Mouse (Mus musculus) Patski (cell line): ENCODE results near the gene Lpcat2b. TPM values are rescaled to one million over a fixed set of nuclear protein-coding genes. Genes with fewer than 3 reads are reported as not detected.

Source experiments
- ATAC-seq: fragments of 100-300 bp; one replicate; pipeline ENCODE4 v1.8.0; 2021
- CTCF ChIA-PET: fragments of 350-600 bp; sonication (Branson Sonifier 250); formaldehyde crosslinking; loops from one replicate; lab custom pipeline; 2022; ENCODE audit warnings: inconsistent platforms; lab: Charles Lee
- POLR2A ChIA-PET: fragments of 350-600 bp; sonication (Branson Sonifier 250); formaldehyde crosslinking; loops from one replicate; lab custom pipeline; 2022; ENCODE audit warnings: antibody characterized with exemption, inconsistent platforms; lab: Charles Lee
- DNase-seq: peaks from one replicate; pipeline ENCODE4 v3.0.0-alpha.2; 2011; ENCODE audit warnings: low read depth, low spot score
- H3K27me3 ChIP-seq: fragments of 371-371 bp; one replicate; pipeline ENCODE4 v1.5.1; 2021
- CTCF ChIP-seq: fragments of 100-300 bp; IDR thresholded peaks from one replicate; pipeline ENCODE4 v1.5.1; 2021
- in situ Hi-C: fragments of 300-500 bp; cut with MboI; formaldehyde crosslinking; loops from 3 replicates; pipeline ENCODE4 v1.11.1; 2018; ENCODE audit warnings: low pct_unique_long_range_greater_than_20kb, mixed read lengths
- polyA plus RNA-seq: library from polyadenylated mRNA; unstranded; gene quantifications from one replicate; pipeline ENCODE4 v1.2.3, GENCODE M21; 2021

Lpcat2b gene
- polyA plus RNA-seq, 1 experiment from 2014 or later: not detected

- DNase-seq (no peak), ATAC-seq (no peak)
- POLR2A ChIA-PET: interaction anchor here (1.2 kb wide), 1 partner anchor 28 kb away, joined by 3 read pairs; no protein-coding TSS in a partner anchor
- in situ Hi-C loops: no loop called here
- CTCF ChIA-PET: interaction anchor here (1.0 to 1.3 kb wide), 3 partner anchors 13 to 18 kb away, joined by 3 to 4 read pairs (median 3); no protein-coding TSS in a partner anchor
- TF ChIP-seq CTCF: no peak
- peaks cover 56% of the 10 kb centered on the region for H3K27me3 ChIP-seq
Measured at GRCm38 (mm10) chr5:107411326-107411725, 20.0 kb upstream of the Lpcat2b start.

- DNase-seq (no peak), ATAC-seq (no peak)
- ChIA-PET POLR2A (interaction anchor here (1.2 kb wide), 1 partner anchor 27 kb away, joined by 3 read pairs; no protein-coding TSS in a partner anchor), CTCF (interaction anchor here (1.0 kb wide), 2 partner anchors 9 to 14 kb away, joined by 3 read pairs; no protein-coding TSS in a partner anchor)
- in situ Hi-C loops: no loop called here
- TF ChIP-seq CTCF: no peak
- peaks cover 53% of the 10 kb centered on the region for H3K27me3 ChIP-seq
Measured at GRCm38 (mm10) chr5:107412285-107412684, 19.1 kb upstream of the Lpcat2b start.

- ChIA-PET POLR2A (interaction anchor here (1.0 kb wide), 1 partner anchor 22 kb away, joined by 3 read pairs; the partner anchor contains the start of gene Btbd8), CTCF (no interaction called here)
- in situ Hi-C loops: no loop called here
- no peak for ATAC-seq
- peaks cover 51% of the 10 kb centered on the region for H3K27me3 ChIP-seq
- no peak for TF ChIP-seq CTCF
- DNase-seq: no peak
Measured at GRCm38 (mm10) chr5:107415098-107415497, 16.3 kb upstream of the Lpcat2b start.

GRCm38 (mm10) chr5:107421676-107422075 is 9.7 kb upstream of the Lpcat2b start:
- no peak for TF ChIP-seq CTCF
- ChIA-PET POLR2A (no interaction called here), CTCF (interaction anchor here (1.2 kb wide), 1 partner anchor 9 kb away, joined by 3 read pairs; no protein-coding TSS in a partner anchor)
- DNase-seq: no peak
- no peak for ATAC-seq
- in situ Hi-C loops: no loop called here
- H3K27me3 ChIP-seq: peaks cover 24% of the 10 kb centered on the region

- TF ChIP-seq CTCF: no peak
- CTCF ChIA-PET: interaction anchor here (1.0 to 1.5 kb wide), 2 partner anchors 16 to 63 kb away, joined by 3 read pairs; no protein-coding TSS in a partner anchor
- DNase-seq (no peak), ATAC-seq (no peak)
- peaks cover 27% of the 10 kb centered on the region for H3K27me3 ChIP-seq
- in situ Hi-C loops: no loop called here
- POLR2A ChIA-PET: no interaction called here
Measured at GRCm38 (mm10) chr5:107434001-107434400, 2.7 kb downstream of the Lpcat2b start.

- H3K27me3 ChIP-seq: peaks cover 14% of the 10 kb centered on the region
- ChIA-PET CTCF (interaction anchor here (0.9 to 1.1 kb wide), 2 partner anchors 18 to 35 kb away, joined by 3 read pairs; no protein-coding TSS in a partner anchor), POLR2A (interaction anchor here (0.6 kb wide), 1 partner anchor 357 kb away, joined by 4 read pairs; no protein-coding TSS in a partner anchor)
- no peak for DNase-seq
- no peak for ATAC-seq
- in situ Hi-C loops: no loop called here
- no peak for TF ChIP-seq CTCF
Measured at GRCm38 (mm10) chr5:107436185-107436584, 4.8 kb downstream of the Lpcat2b start.

GRCm38 (mm10) chr5:107436587-107437209 is 5.3 kb downstream of the Lpcat2b start:
- ChIA-PET POLR2A (no interaction called here), CTCF (interaction anchor here (0.9 to 1.1 kb wide), 2 partner anchors 18 to 34 kb away, joined by 3 read pairs; no protein-coding TSS in a partner anchor)
- TF ChIP-seq CTCF: no peak
- in situ Hi-C loops: no loop called here
- no peak for DNase-seq
- H3K27me3 ChIP-seq: peaks cover 14% of the 10 kb centered on the region
- no peak for ATAC-seq

GRCm38 (mm10) chr5:107437464-107438281 is 6.3 kb downstream of the Lpcat2b start, which contains the start of gene Btbd8:
Gene Btbd8, plus strand, starts transcription at chr5:107437997.
- peak; percentile 89 for ATAC-seq
- peak; percentile 79 for DNase-seq
- in situ Hi-C loops: no loop called here
- no peak for TF ChIP-seq CTCF
- H3K27me3 ChIP-seq: peaks cover 7% of the 10 kb centered on the region
- CTCF ChIA-PET: interaction anchor here (1.0 to 3.6 kb wide), 5 partner anchors 11 to 59 kb away, joined by 3 to 11 read pairs (median 3); no protein-coding TSS in a partner anchor
- POLR2A ChIA-PET: interaction anchor here (0.7 to 1.1 kb wide), 4 partner anchors 11 to 23 kb away, joined by 3 to 5 read pairs (median 3); no protein-coding TSS in a partner anchor

GRCm38 (mm10) chr5:107438353-107438752 is 7.0 kb downstream of the Lpcat2b start:
- peaks cover 7% of the 10 kb centered on the region for H3K27me3 ChIP-seq
- in situ Hi-C loops: no loop called here
- DNase-seq (peak; percentile 12), ATAC-seq (peak; percentile 8)
- ChIA-PET POLR2A (interaction anchor here (0.7 to 1.3 kb wide), 3 partner anchors 12 to 27 kb away, joined by 3 read pairs; no protein-coding TSS in a partner anchor), CTCF (interaction anchor here (1.0 to 3.6 kb wide), 4 partner anchors 11 to 59 kb away, joined by 3 to 11 read pairs (median 3); no protein-coding TSS in a partner anchor)
- TF ChIP-seq CTCF: no peak

GRCm38 (mm10) chr5:107441881-107442280 is 10.5 kb downstream of the Lpcat2b start:
- TF ChIP-seq CTCF: no peak
- CTCF ChIA-PET: no interaction called here
- H3K27me3 ChIP-seq: no peaks in the 10 kb centered on the region
- in situ Hi-C loops: no loop called here
- ATAC-seq: no peak
- POLR2A ChIA-PET: no interaction called here
- DNase-seq: no peak
